27 mouse cellular contexts compared by ENCODE assay signal in the genomic region with DNA sequence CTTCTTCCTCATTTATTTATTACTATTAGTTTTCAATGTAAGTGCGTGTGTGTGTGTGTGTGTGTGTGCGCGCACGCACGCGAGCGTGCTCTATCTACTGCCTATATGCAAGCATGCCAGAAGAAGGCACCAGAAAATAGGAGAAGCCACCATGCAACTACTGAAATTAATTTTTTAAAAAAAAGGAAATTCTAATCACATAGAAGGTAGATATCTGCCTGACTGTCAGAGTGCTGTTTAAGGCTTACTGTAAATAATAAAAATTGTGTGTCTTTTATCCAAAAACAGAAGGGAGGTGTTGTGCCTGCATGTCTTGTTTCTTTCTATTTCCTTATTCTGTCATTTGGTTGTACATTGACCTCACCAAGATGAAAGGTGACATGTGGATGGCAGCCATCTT.
DNase-seq lines count a peak whose midpoint lies in the region; ATAC-seq lines count a peak whose summit lies in the region.
"Had no signal": no experiment of that assay in that cellular context is flagged by ENCODE, and none has a peak within 500 bp of the region (broad histone marks: within the 10 kb centered on the region; RNA-seq: fewer than 3 reads in every experiment).

No protein-coding gene starts in this region.

- WGBS in midbrain, embryonic 16.5 days: 97% methylated on average over 7 of the region's 7 CpGs
- WGBS in hindbrain, embryonic 14.5 days: 95% methylated on average over 7 of the region's 7 CpGs

- H3K27ac ChIP-seq in midbrain, embryonic 16.5 days (ENCODE audit: low read length): no peak overlapping the region
- no peak overlapping the region for H3K27ac ChIP-seq in hindbrain, embryonic 14.5 days
- H3K27ac ChIP-seq: embryonic facial prominence, embryonic 15.5 days; heart, embryonic 15.5 days; limb, embryonic 13.5 days; liver, embryonic 13.5 days; neural tube, embryonic 13.5 days; stomach, embryonic 15.5 days had no signal

- no peak for ATAC-seq in midbrain, embryonic 16.5 days
- no peak for ATAC-seq in hindbrain, embryonic 14.5 days (ENCODE audit: low FRiP score)
- ATAC-seq: CD4-positive, CD25-positive, alpha-beta regulatory T cell, adult 4 months; forebrain, embryonic 14.5 days; hindbrain, embryonic 16.5 days; intestine, embryonic 16.5 days had no signal

- no peak overlapping the region for H3K4me2 ChIP-seq in midbrain, embryonic 16.5 days (ENCODE audit: low read length)
- H3K4me2 ChIP-seq in hindbrain, embryonic 14.5 days (replicated peaks): no peak overlapping the region
- H3K4me2 ChIP-seq: embryonic facial prominence, embryonic 15.5 days; heart, embryonic 15.5 days; limb, embryonic 13.5 days; liver, embryonic 13.5 days; lung, embryonic 14.5 days; neural tube, embryonic 13.5 days; stomach, embryonic 15.5 days had no signal

- no peaks in the 10 kb centered on the region for H3K36me3 ChIP-seq in midbrain, embryonic 16.5 days (ENCODE audit: control insufficient read depth, insufficient read depth, low read length)
- H3K36me3 ChIP-seq in hindbrain, embryonic 14.5 days (replicated peaks; ENCODE audit: control insufficient read depth, insufficient read depth): no peaks in the 10 kb centered on the region
- H3K36me3 ChIP-seq: embryonic facial prominence, embryonic 15.5 days; heart, embryonic 15.5 days; limb, embryonic 13.5 days; liver, embryonic 13.5 days; neural tube, embryonic 13.5 days; stomach, embryonic 15.5 days had no signal

- H3K9me3 ChIP-seq in midbrain, embryonic 16.5 days (replicated peaks; ENCODE audit: control insufficient read depth, low read length, poor library complexity, severe bottlenecking): no peaks in the 10 kb centered on the region
- 0 out of 2 replicates have a peak, but pooled peaks cover 2% of the 10 kb centered on the region for H3K9me3 ChIP-seq in hindbrain, embryonic 14.5 days (ENCODE audit: control insufficient read depth, low read length)
- H3K9me3 ChIP-seq: embryonic facial prominence, embryonic 15.5 days; heart, embryonic 15.5 days; liver, embryonic 13.5 days; stomach, embryonic 15.5 days had no signal

- no peak overlapping the region for H3K9ac ChIP-seq in midbrain, embryonic 16.5 days (ENCODE audit: low read depth, low read length)
- no peak overlapping the region for H3K9ac ChIP-seq in hindbrain, embryonic 14.5 days
- H3K9ac ChIP-seq: embryonic facial prominence, embryonic 15.5 days; heart, embryonic 15.5 days; limb, embryonic 13.5 days; liver, embryonic 13.5 days; lung, embryonic 14.5 days; neural tube, embryonic 13.5 days; stomach, embryonic 15.5 days had no signal

- DNase-seq in ES-CJ7 (ENCODE audit: low read depth, low spot score) (peak; percentile 42), R1 (ENCODE audit: low read depth, low spot score) (peak; percentile 46)
- peak; percentile 62 for DNase-seq in c-Kit-positive CD71-positive TER-119-positive erythroid progenitor cells, embryonic 14.5 days (ENCODE audit: low spot score)
- no peak for DNase-seq in kidney, postnatal 10 days
- no peak for DNase-seq in urinary bladder, postnatal 36 days (ENCODE audit: low spot score in 2 of 2)
- DNase-seq in hindbrain, embryonic 14.5 days (ENCODE audit: low spot score): no peak
- DNase-seq: adrenal gland, adult 2 months; cerebellum, adult 8-10 months; cerebellum, postnatal 36 days; heart, postnatal 4 days; kidney, postnatal 4 days; liver, embryonic 13.5 days; lung, embryonic 14.5 days; midbrain, embryonic 14.5 days; retina, postnatal 1 day; right cerebral cortex, postnatal 4 days had no signal

- no peaks in the 10 kb centered on the region for H3K4me1 ChIP-seq in midbrain, embryonic 16.5 days (ENCODE audit: control insufficient read depth, insufficient read depth, low read length)
- no peaks in the 10 kb centered on the region for H3K4me1 ChIP-seq in hindbrain, embryonic 14.5 days (replicated peaks; ENCODE audit: control insufficient read depth, insufficient read depth, low read length)
- H3K4me1 ChIP-seq: embryonic facial prominence, embryonic 15.5 days; heart, embryonic 15.5 days; limb, embryonic 13.5 days; liver, embryonic 13.5 days; megakaryocyte, embryonic 14.5 days; neural tube, embryonic 13.5 days; stomach, embryonic 15.5 days had no signal

- H3K4me3 ChIP-seq in midbrain, embryonic 16.5 days (ENCODE audit: low read depth, low read length): no peak overlapping the region
- no peak overlapping the region for H3K4me3 ChIP-seq in hindbrain, embryonic 14.5 days (replicated peaks; ENCODE audit: low read length)
- H3K4me3 ChIP-seq: embryonic facial prominence, embryonic 15.5 days; heart, embryonic 15.5 days; limb, embryonic 13.5 days; liver, embryonic 13.5 days; megakaryocyte, embryonic 14.5 days; neural tube, embryonic 13.5 days; stomach, embryonic 15.5 days had no signal

- H3K27me3 ChIP-seq in midbrain, embryonic 16.5 days (ENCODE audit: control insufficient read depth, insufficient read depth, low read depth, low read length): no peaks in the 10 kb centered on the region
- H3K27me3 ChIP-seq in hindbrain, embryonic 14.5 days (ENCODE audit: control insufficient read depth, insufficient read depth, low read length): no peaks in the 10 kb centered on the region
- H3K27me3 ChIP-seq: embryonic facial prominence, embryonic 15.5 days; heart, embryonic 15.5 days; limb, embryonic 13.5 days; liver, embryonic 13.5 days; megakaryocyte, embryonic 14.5 days; neural tube, embryonic 13.5 days; stomach, embryonic 15.5 days had no signal

Comparison
In these comparisons a context has a peak if more than half of its experiments do, and no peak if none do; other contexts are left out.
1. DNase-seq: peak in ES-CJ7 (single experiment), R1 (single experiment) and c-Kit-positive CD71-positive TER-119-positive erythroid progenitor cells, embryonic 14.5 days (single experiment); none in kidney, postnatal 10 days (single experiment), urinary bladder, postnatal 36 days (0 of 2) and hindbrain, embryonic 14.5 days (single experiment).